Mouse (Mus musculus): ENCODE results near the gene Gm5868.

DNA sequence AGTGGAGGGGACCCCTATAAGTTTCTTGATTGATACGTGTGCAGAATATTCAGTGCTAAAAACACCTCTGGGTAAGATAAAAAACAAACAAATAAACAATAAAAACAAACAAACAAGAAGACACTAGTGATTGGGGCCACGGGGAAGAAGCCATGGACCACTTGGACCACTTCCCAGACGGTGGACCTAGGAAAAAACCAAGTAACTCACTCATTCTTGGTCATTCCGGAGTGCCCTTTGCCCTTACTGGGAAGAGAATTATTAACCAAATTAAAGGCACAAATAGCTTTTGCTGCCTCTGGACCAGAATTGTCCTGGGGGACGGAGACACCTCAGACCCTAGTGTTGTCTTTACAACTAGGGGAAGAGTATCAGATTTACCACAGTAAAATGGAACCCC lies 21.7 kb downstream of the Gm5868 start:
- no peak for TF ChIP-seq ELF1 (IDR thresholded peaks at IDR 0.05; ENCODE audit: low read depth, low read length)
- no peak for TF ChIP-seq CTCF (conservative IDR thresholded peaks at IDR 0.05 in 1 of 2, IDR thresholded peaks at IDR 0.05 in 1 of 2; ENCODE audit: low read depth in 2 of 2, low read length in 2 of 2)
- TF ChIP-seq IRF4 (IDR thresholded peaks at IDR 0.05; ENCODE audit: low read depth, low read length), result no peak
- TF ChIP-seq POLR2A (IDR thresholded peaks at IDR 0.05; ENCODE audit: low read depth, low read length), result no peak
- no peak for TF ChIP-seq SMC3 (IDR thresholded peaks at IDR 0.05; ENCODE audit: low read depth, low read length)
- no peak for TF ChIP-seq SIN3A (IDR thresholded peaks at IDR 0.05; ENCODE audit: low read length)
